Mouse (Mus musculus): ENCODE results near the gene Tmem59l. TPM values are rescaled to one million over a fixed set of nuclear protein-coding genes. Genes with fewer than 3 reads are reported as not detected.
"Not testable (repeated sequence)": the region's sequence is repeated elsewhere in the genome, so short reads cannot be mapped to it uniquely, and the experiment has no call there.

Gene Tmem59l
- under 1 TPM in 1 of 3 experiments, not detected in 2; 0.47 TPM for polyA plus RNA-seq (2017; shearing (Covaris generic))

DNA sequence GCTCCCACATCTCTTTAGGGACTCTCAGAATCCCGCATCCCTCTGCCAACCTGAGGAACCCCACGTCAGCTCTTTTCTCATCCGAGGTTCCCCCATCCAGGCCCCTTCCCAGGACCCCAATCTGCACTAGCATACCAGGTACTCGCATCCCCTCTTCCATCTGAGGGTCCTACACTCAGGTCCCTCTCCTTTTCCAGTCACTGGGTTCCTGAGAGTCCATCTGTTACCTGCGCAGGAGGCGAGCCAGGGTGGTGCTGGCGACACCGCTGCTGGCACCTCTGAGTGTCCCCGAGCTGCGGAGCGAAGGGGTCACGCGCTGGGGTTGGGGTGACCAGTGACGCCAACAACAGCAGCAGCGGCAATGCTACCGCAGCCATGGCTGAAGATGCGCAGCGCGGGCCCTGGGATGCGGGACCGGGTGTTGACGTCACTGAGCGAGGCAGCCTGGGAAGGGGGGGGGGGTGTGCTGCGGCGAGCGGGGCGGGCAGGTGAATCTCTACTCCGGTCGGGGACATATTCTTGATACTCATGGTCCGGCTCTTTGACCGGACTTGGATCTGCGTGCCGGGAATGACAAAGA is at the start of gene Tmem59l:
Gene Tmem59l, minus strand, starts transcription at position 418 of the 580 bp plus-strand sequence.
- no peak for ATAC-seq

- no peak for ATAC-seq
Observed at GRCm38 (mm10) chr8:70535701-70536100, 48.5 kb upstream of the Tmem59l start.

- no peak for ATAC-seq
Observed at GRCm38 (mm10) chr8:70535221-70535620, 48.1 kb upstream of the Tmem59l start.

DNA sequence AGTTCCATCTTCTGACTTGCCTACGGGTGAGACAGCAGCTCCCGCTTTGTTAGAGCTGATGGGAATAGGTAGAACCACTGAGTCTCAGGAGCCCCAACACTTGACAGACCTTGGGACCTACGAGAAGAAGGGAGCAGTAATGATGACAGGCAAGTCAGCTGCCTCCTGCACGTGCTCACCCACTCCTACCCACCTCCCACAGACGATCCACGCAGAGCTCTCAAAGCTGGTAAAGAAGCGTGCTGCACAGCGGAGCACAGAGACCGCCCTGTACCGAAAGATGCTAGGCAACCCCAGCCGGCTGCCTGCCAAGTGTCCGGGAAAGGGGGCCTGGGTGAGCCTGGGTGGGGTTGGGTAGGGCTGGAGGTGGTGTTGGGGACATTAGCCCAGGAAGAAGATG is 47.1 kb upstream of the Tmem59l start:
- ATAC-seq: no peak

- ATAC-seq: no peak
Observed at GRCm38 (mm10) chr8:70530314-70530713, 43.2 kb upstream of the Tmem59l start.

DNA sequence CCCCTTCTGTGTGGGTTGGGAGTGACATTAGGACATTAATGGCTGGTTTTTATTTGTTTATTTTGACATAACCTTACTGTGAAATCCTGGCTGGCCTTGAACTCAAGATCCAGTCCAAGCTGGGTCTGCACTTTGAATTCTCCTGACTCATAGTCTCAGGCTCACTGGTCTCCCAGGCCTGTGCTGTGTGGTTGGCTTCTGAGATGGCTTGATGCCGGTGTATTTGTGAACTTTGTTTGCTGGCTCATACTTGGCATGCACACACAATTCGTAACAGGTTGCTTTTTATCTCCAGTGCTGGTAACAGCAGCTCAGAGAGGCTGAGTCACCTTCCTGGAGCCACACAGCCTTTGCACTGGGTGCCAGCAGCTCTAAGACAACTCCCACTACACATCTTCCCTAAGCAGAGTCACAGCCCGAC is 42.6 kb upstream of the Tmem59l start:
- ATAC-seq: no peak

DNA sequence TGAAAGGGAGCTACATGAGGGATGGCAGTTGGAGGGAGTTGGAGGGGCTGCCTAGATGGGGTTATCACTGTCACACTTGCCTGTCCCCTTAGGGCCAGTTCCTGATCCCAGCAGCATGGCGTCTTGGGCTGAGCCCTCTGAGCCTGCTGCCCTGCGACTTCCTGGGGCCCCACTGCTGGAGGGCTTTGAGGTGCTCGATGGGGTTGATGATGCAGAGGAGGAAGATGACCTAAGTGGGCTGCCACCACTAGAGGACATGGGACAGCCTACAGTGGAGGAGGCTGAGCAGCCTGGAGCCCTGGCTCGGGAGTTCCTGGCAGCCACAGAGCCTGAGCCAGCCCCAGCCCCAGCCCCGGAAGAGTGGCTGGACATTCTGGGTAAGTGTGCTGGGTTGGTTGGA is 42.1 kb upstream of the Tmem59l start:
- no peak for ATAC-seq

GRCm38 (mm10) chr8:70528182-70528797 is 41.1 kb upstream of the Tmem59l start:
- no peak for ATAC-seq

GRCm38 (mm10) chr8:70527512-70528181 is 40.5 kb upstream of the Tmem59l start, which contains the start of the genes Fkbp8 and Kxd1:
Gene Fkbp8 (plus strand): TSS chr8:70527724.
Gene Kxd1 (minus strand): TSS chr8:70527956.
- peak; percentile 91 for ATAC-seq

- ATAC-seq: no peak
Observed at GRCm38 (mm10) chr8:70527111-70527511, 40.0 kb upstream of the Tmem59l start.

- peak; percentile 88 for ATAC-seq
Observed at GRCm38 (mm10) chr8:70522592-70523403, 35.6 kb upstream of the Tmem59l start.

- no peak for ATAC-seq
Observed at GRCm38 (mm10) chr8:70519606-70520005, 32.4 kb upstream of the Tmem59l start.

- ATAC-seq: no peak
Observed at GRCm38 (mm10) chr8:70519043-70519442, 31.9 kb upstream of the Tmem59l start.

DNA sequence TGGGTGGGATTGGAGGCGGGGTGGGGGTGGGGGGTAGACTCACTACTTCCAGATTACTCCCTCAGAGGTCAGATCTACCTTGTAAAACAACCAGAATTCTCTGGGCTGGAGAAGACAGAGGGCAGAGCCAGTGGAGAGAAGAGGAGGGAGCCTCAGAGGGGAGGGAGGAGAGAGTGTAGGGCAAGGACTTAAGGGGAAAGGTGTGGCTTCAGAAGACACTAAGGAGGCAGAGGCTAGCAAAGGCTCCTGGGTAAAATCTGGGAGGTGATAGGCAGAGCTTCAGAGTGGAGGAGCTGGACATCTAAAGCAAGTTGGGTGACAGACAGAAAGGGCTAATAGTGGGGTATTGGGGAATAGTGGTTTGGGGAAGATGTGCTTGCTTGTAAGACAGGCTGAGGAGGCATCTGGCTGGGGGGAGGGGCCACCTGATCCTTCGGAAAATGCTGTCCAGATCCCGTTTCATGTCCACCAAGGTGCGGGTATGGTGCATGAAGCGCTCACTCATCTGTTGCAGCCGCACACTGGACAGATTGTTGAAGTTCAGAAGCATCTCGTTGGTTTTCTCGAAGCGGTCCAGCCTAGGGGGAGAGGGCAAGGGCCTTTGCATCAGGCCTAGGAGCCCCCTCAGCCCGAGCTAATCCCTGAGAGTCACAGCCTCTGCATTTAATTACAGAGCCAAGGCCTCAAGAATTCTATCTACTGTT is 30.9 kb upstream of the Tmem59l start:
- ATAC-seq: no peak

DNA sequence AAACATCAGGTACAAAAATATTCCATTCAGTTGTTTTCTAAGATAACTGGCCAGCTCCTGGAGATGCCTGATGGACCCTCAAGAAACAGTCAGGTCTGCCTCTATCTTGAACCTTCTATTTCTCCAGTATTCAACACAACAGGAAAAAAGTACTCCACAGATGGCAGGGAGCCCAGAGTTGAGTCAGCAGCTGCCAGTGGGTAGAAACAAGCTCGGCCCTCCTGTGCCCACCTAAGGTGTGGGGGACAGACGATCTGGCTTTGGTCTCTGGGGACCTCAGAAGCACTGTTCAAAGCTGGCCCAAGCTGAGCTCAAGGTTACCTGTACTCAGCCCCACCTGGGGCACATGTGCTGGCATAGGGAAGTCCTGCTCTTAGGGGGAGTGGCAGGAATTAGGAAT is 26.3 kb upstream of the Tmem59l start:
- no peak for ATAC-seq

- ATAC-seq: peak; percentile 37
Observed at GRCm38 (mm10) chr8:70512253-70512903, 25.2 kb upstream of the Tmem59l start.

DNA sequence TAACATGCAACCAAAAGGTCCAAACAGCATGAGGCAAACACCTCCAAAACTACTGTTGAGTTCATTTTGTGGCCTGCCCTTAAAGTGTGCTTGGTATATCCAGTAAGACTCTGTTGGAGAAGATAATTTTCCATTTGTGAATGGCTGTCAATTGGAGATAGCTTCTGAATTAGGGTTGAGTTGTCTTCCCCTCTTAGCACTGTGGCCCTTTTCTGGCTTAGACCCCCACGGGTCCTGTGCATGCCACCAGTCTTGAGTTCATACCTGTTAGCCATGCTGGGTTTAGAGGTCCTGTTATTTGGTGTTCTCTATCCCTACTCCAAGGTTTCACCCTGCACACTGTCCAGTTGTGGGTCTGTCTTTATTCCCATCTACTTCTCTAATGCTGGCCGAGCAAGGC is 24.6 kb upstream of the Tmem59l start:
- ATAC-seq: no peak

DNA sequence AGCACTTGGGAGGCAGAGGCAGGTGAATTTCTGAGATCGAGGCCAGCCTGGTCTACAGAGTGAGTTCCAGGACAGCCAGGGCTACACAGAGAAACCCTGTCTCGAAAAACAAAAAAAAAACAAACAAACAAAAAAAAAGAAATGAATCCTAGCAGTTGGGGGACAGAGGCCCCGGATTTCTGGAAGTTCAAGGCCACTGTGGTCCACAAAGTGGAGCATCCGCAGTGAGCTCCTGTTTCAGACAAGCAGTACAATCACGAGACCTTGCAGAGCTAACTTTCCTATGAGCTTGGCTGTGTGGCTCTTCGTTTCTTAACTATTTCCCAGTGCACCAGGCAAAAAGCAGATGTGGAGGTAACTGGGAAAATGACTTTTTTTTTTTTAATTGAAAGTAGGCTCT is 24.0 kb upstream of the Tmem59l start:
- ATAC-seq: not testable (repeated sequence)

GRCm38 (mm10) chr8:70510228-70510915 is 23.2 kb upstream of the Tmem59l start, which contains the start of gene Uba52:
Gene Uba52 (minus strand): TSS chr8:70510801.
- peak; percentile 80 for ATAC-seq

DNA sequence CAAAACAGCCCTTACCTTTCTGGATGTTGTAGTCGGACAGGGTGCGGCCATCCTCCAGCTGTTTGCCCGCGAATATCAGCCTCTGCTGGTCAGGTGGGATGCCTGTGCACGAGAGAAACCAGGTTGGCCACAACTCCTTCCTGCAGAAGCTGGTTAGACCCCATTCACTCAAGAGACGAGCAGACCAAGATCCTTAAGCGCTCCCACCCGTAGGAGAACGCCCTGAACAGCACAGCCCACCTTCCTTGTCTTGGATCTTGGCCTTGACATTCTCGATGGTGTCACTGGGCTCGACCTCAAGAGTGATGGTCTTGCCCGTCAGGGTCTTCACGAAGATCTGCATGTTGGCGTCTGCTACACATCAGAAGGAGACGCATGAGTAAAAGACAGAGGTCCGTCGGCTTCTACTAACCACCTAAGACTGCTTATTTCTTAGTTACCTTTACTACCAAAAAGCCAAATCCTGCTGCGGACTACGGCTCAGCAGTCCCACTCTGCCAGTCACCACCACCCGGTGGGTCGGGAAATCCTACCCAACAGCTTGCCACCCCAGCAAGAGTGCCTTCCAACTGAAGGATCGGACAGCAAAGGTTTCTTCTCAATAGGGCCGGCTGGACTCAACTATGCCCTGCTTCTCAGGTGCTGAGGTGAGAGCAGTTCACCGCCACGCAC is 22.3 kb upstream of the Tmem59l start:
- ATAC-seq: no peak

DNA sequence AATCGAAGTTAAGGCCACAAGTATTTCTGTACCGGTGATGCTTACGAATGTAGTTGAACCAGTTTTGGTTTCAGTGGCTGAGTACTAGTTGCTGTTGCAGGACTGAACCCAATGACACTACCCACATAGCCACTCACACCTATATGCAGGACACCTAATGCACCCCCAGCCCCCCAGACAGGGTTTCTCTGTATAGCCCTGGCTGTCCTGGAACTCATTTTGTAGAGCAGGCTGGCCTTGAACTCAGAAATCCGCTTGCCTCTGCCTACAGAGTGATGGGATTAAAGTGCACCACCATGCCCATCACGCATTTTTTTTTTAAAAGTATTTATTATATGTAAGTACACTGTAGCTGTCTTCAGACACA is 19.9 kb upstream of the Tmem59l start:
- ATAC-seq: no peak
